Mouse (Mus musculus) liver, embryonic 16.5 days (tissue): ENCODE measurements at regions not wholly inside any gene's neighbourhood (a gene's known extent, or its start where the extent isn't known, plus 50 kb on each side); places are given as distances from the start of the nearest gene placed in this dataset.

ENCODE experiments used
- ATAC-seq: fragments of 200-750 bp; cut with Nextera tagmentation; 2 replicates; pipeline ENCODE4 v1.8.0; 2017; ENCODE audit warnings: low read depth, mild to moderate bottlenecking, moderate number of reproducible peaks, moderate library complexity
- H3K27ac ChIP-seq: fragments of 300-500 bp; sonication (generic); 2 replicates; pipeline ENCODE4 v1.5.1; 2014; ENCODE audit warnings: mild to moderate bottlenecking, low read length
- H3K27me3 ChIP-seq: fragments of 300-500 bp; sonication (generic); 2 replicates; pipeline ENCODE4 v1.6.1; 2014; ENCODE audit warnings: low read depth, low read length, mixed read lengths; ENCODE audit not compliant: control insufficient read depth, insufficient read depth
- H3K36me3 ChIP-seq: fragments of 300-500 bp; sonication (generic); 2 replicates; pipeline ENCODE4 v1.6.1; 2014; ENCODE audit warnings: mild to moderate bottlenecking; ENCODE audit not compliant: control insufficient read depth, insufficient read depth
- H3K4me1 ChIP-seq: fragments of 300-500 bp; sonication (generic); 2 replicates; pipeline ENCODE4 v1.6.1; 2014; ENCODE audit warnings: low read depth, low read length, mixed read lengths; ENCODE audit not compliant: control insufficient read depth
- H3K4me2 ChIP-seq: fragments of 300-500 bp; sonication (generic); 2 replicates; pipeline ENCODE4 v1.6.1; 2014; ENCODE audit warnings: low read depth, low read length, mixed read lengths
- H3K4me3 ChIP-seq: fragments of 300-500 bp; sonication (generic); 2 replicates; pipeline ENCODE4 v1.5.1; 2014; ENCODE audit warnings: low read depth, mild to moderate bottlenecking, low read length
- H3K9ac ChIP-seq: fragments of 300-500 bp; sonication (generic); 2 replicates; pipeline ENCODE4 v1.6.1; 2014; ENCODE audit warnings: low read depth, low read length
- H3K9me3 ChIP-seq: fragments of 300-500 bp; sonication (generic); replicated peaks from 2 replicates; pipeline ENCODE4 v1.6.1; 2016; ENCODE audit warnings: low read length; ENCODE audit not compliant: control insufficient read depth
- WGBS: fragments of 180-500 bp; shearing (Covaris S2); extraction: QIAGEN DNeasy Blood & Tissue Kit; methylation state at CpG from one replicate; pipeline ENCODE4 v1.1.7; 2014; ENCODE audit not compliant: insufficient replicate concordance; 5-methylcytosine and 5-hydroxymethylcytosine counted together

- Histone ChIP-seq H3K9me3 (no peaks in the 10 kb centered on the region), H3K4me3 (no peak overlapping the region), H3K4me2 (no peak overlapping the region), H3K36me3 (no peaks in the 10 kb centered on the region), H3K4me1 (no peaks in the 10 kb centered on the region), H3K27ac (no peak overlapping the region), H3K9ac (no peak overlapping the region), H3K27me3 (no peaks in the 10 kb centered on the region)
- no peak for ATAC-seq
- 26% methylated on average over 1 of the region's 1 CpGs for WGBS
Measured at GRCm38 (mm10) chr12:12846716-12847115, 95.0 kb downstream of the Mycn start.

GRCm38 (mm10) chr12:12842247-12842957, 99.3 kb downstream of the Mycn start:
- Histone ChIP-seq H3K27me3 (no peaks in the 10 kb centered on the region), H3K4me1 (no peaks in the 10 kb centered on the region), H3K27ac (no peak overlapping the region), H3K4me2 (no peak overlapping the region), H3K4me3 (no peak overlapping the region), H3K36me3 (no peaks in the 10 kb centered on the region), H3K9me3 (no peaks in the 10 kb centered on the region), H3K9ac (no peak overlapping the region)
- no peak for ATAC-seq
- 43% methylated on average over 17 of the region's 17 CpGs for WGBS

DNA sequence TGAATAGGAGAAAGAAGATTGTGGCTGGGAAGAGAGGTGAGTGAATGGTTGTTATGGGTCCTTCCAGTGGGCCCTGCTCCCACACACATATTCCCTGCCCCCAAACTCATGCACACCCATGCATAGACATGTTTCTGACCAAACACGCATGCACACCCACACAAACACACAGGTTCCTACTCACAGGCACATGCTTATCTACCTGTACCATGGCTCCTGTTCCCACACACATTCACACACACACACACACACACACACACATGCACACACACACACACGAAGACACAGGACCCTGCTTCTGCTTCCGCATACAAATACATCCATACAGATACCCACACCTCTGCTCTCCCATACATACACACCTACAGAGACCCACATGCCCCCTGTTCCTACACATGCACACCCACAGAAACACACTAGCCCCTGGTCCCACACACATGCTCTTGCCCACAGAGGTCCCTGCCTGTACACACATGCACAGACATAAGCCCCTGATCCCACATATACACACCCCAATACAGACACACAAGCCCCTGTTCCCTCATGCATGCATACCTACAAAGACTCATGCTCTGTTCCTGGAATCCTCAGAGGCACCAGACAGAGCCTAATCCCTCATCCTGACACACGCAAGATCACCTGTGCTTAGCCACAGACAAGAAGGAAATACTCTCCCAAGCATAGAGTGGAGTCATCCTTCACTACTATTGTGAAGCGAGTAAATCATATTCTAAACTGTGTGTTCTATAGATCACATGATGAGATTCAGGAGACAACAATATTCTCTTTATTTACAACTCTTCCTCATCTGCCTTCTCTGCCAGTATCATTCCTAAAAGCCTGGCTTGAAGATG, 100.1 kb downstream of the Mycn start:
- ATAC-seq = no peak
- H3K27me3 ChIP-seq = no peaks in the 10 kb centered on the region

DNA sequence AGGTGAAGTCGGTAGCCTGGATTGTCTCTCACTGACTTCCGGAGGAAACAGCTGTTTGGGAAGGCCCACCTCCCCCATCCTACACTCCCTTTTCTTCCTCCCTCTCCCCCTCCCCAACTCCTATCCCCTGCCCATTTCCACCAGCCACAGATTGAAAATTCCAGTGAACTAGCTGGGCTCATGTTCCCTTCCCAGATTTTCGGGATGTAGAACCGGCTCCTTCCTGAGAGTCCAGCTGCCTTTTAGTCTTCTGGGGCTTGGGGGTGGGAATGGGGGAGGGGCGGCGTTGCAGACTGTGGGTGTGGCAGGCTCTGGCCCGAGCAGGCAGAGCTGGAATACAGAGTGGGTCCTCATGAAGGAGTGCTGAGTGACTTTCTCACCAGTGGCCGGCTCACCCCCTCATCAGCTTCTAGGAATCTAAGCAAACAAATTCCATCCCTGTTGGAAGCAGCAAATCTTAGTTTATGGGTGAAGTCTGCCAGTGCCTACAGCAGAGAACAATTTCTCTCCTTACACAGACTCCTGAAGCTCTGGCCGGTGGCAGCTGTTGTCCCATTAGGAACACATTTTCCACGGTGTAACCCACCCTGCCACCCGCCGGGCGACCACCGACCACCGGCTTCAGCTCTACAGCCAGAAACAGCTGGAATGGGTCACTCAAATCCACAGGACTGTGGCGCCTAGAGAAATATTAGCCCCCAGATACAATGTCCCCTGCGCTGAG, 100.9 kb downstream of the Mycn start:
- no peaks in the 10 kb centered on the region for H3K9me3 ChIP-seq
- H3K9ac ChIP-seq = no peak overlapping the region
- no peaks in the 10 kb centered on the region for H3K36me3 ChIP-seq
- ATAC-seq = no peak
- H3K4me2 ChIP-seq = no peak overlapping the region
- H3K27me3 ChIP-seq = no peaks in the 10 kb centered on the region
- no peak overlapping the region for H3K27ac ChIP-seq
- no peaks in the 10 kb centered on the region for H3K4me1 ChIP-seq
- WGBS = 41% methylated on average over 17 of the region's 17 CpGs
- no peak overlapping the region for H3K4me3 ChIP-seq

More for the DNA sequence above, 100.1 kb downstream of the Mycn start:
- no peak overlapping the region for H3K4me2 ChIP-seq
- no peak overlapping the region for H3K4me3 ChIP-seq
- H3K36me3 ChIP-seq = no peaks in the 10 kb centered on the region
- no peaks in the 10 kb centered on the region for H3K4me1 ChIP-seq
- 64% methylated on average over 5 of the region's 5 CpGs for WGBS
- H3K9ac ChIP-seq = no peak overlapping the region
- H3K9me3 ChIP-seq = no peaks in the 10 kb centered on the region
- no peak overlapping the region for H3K27ac ChIP-seq

DNA sequence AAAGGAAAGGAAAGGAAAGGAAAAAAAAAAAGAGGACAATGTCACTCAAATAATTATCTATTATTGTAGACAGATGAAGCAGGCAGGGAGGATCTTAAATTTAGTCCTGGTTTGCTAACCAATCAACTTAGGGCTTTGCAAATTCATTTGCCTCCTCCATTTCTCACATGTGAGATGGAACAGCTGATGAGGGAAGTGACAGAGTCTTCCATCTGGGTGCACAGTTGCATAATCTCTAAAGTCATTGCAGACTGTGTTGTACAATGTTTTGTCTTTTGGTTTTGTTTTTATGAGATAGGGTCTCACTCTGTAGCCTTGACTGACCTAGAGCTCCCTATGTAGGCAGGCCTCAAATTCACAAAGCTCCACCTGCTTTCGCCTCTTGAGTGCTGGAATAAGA, 103.9 kb downstream of the Mycn start:
- no peak for ATAC-seq
- WGBS = 57% methylated on average over 1 of the region's 1 CpGs
- no peaks in the 10 kb centered on the region for H3K27me3 ChIP-seq
- no peak overlapping the region for H3K4me3 ChIP-seq
- no peaks in the 10 kb centered on the region for H3K9me3 ChIP-seq
- H3K36me3 ChIP-seq = no peaks in the 10 kb centered on the region
- H3K27ac ChIP-seq = no peak overlapping the region
- no peak overlapping the region for H3K4me2 ChIP-seq
- no peaks in the 10 kb centered on the region for H3K4me1 ChIP-seq
- H3K9ac ChIP-seq = no peak overlapping the region

GRCm38 (mm10) chr12:12827821-12828641, 113.7 kb downstream of the Mycn start:
- Histone ChIP-seq H3K27ac (no peak overlapping the region), H3K4me1 (no peaks in the 10 kb centered on the region), H3K9ac (no peak overlapping the region), H3K4me2 (no peak overlapping the region), H3K9me3 (no peaks in the 10 kb centered on the region), H3K4me3 (no peak overlapping the region), H3K36me3 (no peaks in the 10 kb centered on the region), H3K27me3 (no peaks in the 10 kb centered on the region)
- 63% methylated on average over 13 of the region's 13 CpGs for WGBS
- ATAC-seq = no peak

GRCm38 (mm10) chr12:12827379-12827778, 114.3 kb downstream of the Mycn start:
- Histone ChIP-seq H3K4me1 (no peaks in the 10 kb centered on the region), H3K9ac (no peak overlapping the region), H3K4me3 (no peak overlapping the region), H3K9me3 (no peaks in the 10 kb centered on the region), H3K27ac (no peak overlapping the region), H3K36me3 (no peaks in the 10 kb centered on the region), H3K27me3 (no peaks in the 10 kb centered on the region), H3K4me2 (no peak overlapping the region)
- no peak for ATAC-seq
- WGBS = 57% methylated on average over 9 of the region's 9 CpGs

DNA sequence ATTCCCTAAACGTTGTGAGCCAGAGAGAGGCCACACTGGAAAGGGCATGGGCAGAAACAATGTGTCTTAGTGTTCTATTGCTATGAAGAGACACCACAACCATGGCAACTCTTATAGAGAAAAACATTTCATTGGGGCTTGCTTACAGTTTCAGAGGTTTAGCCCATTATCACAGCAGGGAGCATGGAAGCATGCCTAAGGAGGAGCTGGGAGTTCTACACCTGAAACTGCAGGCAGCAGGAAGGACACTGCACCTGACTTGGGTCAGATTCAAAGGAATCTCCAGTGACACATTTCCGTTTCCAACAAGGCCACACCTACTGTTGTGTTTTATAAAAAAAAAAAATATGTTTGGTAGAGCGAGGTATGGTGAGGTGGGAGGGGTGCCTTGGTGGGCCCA, 115.3 kb downstream of the Mycn start:
- no peak overlapping the region for H3K4me3 ChIP-seq
- no peaks in the 10 kb centered on the region for H3K27me3 ChIP-seq
- 52% methylated on average over 3 of the region's 3 CpGs for WGBS
- H3K27ac ChIP-seq = no peak overlapping the region
- no peaks in the 10 kb centered on the region for H3K9me3 ChIP-seq
- no peaks in the 10 kb centered on the region for H3K36me3 ChIP-seq
- H3K4me1 ChIP-seq = no peaks in the 10 kb centered on the region
- ATAC-seq = no peak
- H3K4me2 ChIP-seq = no peak overlapping the region
- H3K9ac ChIP-seq = no peak overlapping the region
